Mouse (Mus musculus): ENCODE measurements around the gene Hcst.

GRCm38 (mm10) chr7:30436879-30437278, 17.2 kb upstream of the Hcst start:
- TF ChIP-seq POLR2A (IDR thresholded peaks at IDR 0.05; ENCODE audit: insufficient read length, low read depth) (no peak), CEBPB (IDR thresholded peaks at IDR 0.05; ENCODE audit: insufficient read depth, poor library complexity, severe bottlenecking) (no peak), USF1 (IDR thresholded peaks at IDR 0.05; ENCODE audit: low read depth) (no peak), POLR2AphosphoS2 (IDR thresholded peaks at IDR 0.05; ENCODE audit: insufficient read length, low read depth) (no peak), MAX (IDR thresholded peaks at IDR 0.05; ENCODE audit: low read depth) (no peak), REST (IDR thresholded peaks at IDR 0.05; ENCODE audit: insufficient read depth, insufficient read length) (no peak), E2F4 (IDR thresholded peaks at IDR 0.05; ENCODE audit: insufficient read depth) (no peak), MYOG (IDR thresholded peaks at IDR 0.05; ENCODE audit: control insufficient read depth in 1 of 3, insufficient read depth in 1 of 3, insufficient read length in 2 of 3, low read depth in 2 of 3) (no peak), MYOD1 (IDR thresholded peaks at IDR 0.05; ENCODE audit: control insufficient read depth in 1 of 3, insufficient read length in 2 of 3, low read depth in 2 of 3) (no peak), TCF12 (IDR thresholded peaks at IDR 0.05; ENCODE audit: insufficient read depth, poor library complexity, severe bottlenecking) (no peak)

Measured in myocyte (in vitro differentiated cells).